Mouse (Mus musculus) MEL (cell line): ENCODE results near the gene Stx19. TPM values are rescaled to one million over a fixed set of nuclear protein-coding genes. Genes with fewer than 3 reads are reported as not detected.
A peak's percentile ranks its signal among the peaks of the same experiment; 100 is the strongest.

Experiments used
- DNase-seq: peaks from one replicate; pipeline ENCODE4 v3.0.0; 2011; ENCODE audit warnings: low read depth, low spot score
- H3K27ac ChIP-seq: 2 replicates; pipeline ENCODE4 v1.5.1; 2012; ENCODE audit warnings: low read depth, mild to moderate bottlenecking, control low read depth, low read length, moderate library complexity; ENCODE audit not compliant: control insufficient read depth
- H3K27me3 ChIP-seq, 2 experiments: fragments of 150-350 bp in 1 of 2; sonication (generic) in 1 of 2; 2 replicates each; pipeline ENCODE4 v1.6.1; 2012; ENCODE audit warnings: low read length in 2 of 2, mild to moderate bottlenecking in 2 of 2, improper control_type of control experiment in 1 of 2, moderate library complexity in 1 of 2; ENCODE audit not compliant: insufficient read depth in 2 of 2, control insufficient read depth in 1 of 2
- H3K36me3 ChIP-seq, 2 experiments: 2 replicates each; pipeline ENCODE4 v1.6.1; 2012 to 2014; ENCODE audit warnings: low read length in 2 of 2, improper control_type of control experiment in 1 of 2, inconsistent platforms in 1 of 2, mild to moderate bottlenecking in 1 of 2; ENCODE audit not compliant: insufficient read depth in 2 of 2, control insufficient read depth in 1 of 2
- H3K4me1 ChIP-seq, 2 experiments: fragments of 150-350 bp in 1 of 2; sonication (generic) in 1 of 2; 2 replicates each; pipeline ENCODE4 v1.6.1; 2012; ENCODE audit warnings: low read length in 2 of 2, improper control_type of control experiment in 1 of 2, mild to moderate bottlenecking in 1 of 2; ENCODE audit not compliant: insufficient read depth in 2 of 2, control insufficient read depth in 1 of 2
- H3K4me3 ChIP-seq, 2 experiments: fragments of 150-350 bp in 1 of 2; sonication (generic) in 1 of 2; 2 replicates each; pipeline ENCODE4 v1.5.1; 2012; ENCODE audit warnings: low read depth in 2 of 2, low read length in 2 of 2, mild to moderate bottlenecking in 2 of 2, moderate library complexity in 2 of 2, control low read depth in 1 of 2, improper control_type of control experiment in 1 of 2; ENCODE audit not compliant: control insufficient read depth in 1 of 2, insufficient read depth in 1 of 2
- H3K79me2 ChIP-seq: 2 replicates; pipeline ENCODE4 v1.6.1; 2012; ENCODE audit warnings: mild to moderate bottlenecking, low read length, moderate library complexity; ENCODE audit not compliant: control insufficient read depth, poor library complexity, insufficient read depth
- H3K9ac ChIP-seq: 2 replicates; pipeline ENCODE4 v1.6.1; 2012; ENCODE audit warnings: low read depth, mild to moderate bottlenecking, control low read depth, low read length, moderate library complexity; ENCODE audit not compliant: control insufficient read depth, poor library complexity, severe bottlenecking
- H3K9me3 ChIP-seq: fragments of 150-350 bp; sonication (generic); replicated peaks from 2 replicates; pipeline ENCODE4 v1.6.1; 2012; ENCODE audit warnings: mild to moderate bottlenecking, low read length, improper control_type of control experiment, moderate library complexity; ENCODE audit not compliant: insufficient read depth
- BHLHE40 ChIP-seq: IDR thresholded peaks from 2 replicates; pipeline ENCODE4 v1.6.1; 2012; ENCODE audit warnings: low read depth, mild to moderate bottlenecking, inconsistent platforms, low read length, improper control_type of control experiment, borderline replicate concordance
- CTCF ChIP-seq, 3 experiments: IDR thresholded peaks in 2 of 3; conservative IDR thresholded peaks in 1 of 3; 2 replicates each; pipeline ENCODE4 v1.5.1; 2011 to 2012; ENCODE audit warnings: low read length in 3 of 3, low read depth in 2 of 3, mild to moderate bottlenecking in 2 of 3, improper control_type of control experiment in 1 of 3, inconsistent platforms in 1 of 3, mixed read lengths in 1 of 3, moderate library complexity in 1 of 3; ENCODE audit not compliant: control insufficient read depth in 1 of 3, insufficient read depth in 1 of 3, poor library complexity in 1 of 3, severe bottlenecking in 1 of 3
- ELF1 ChIP-seq: IDR thresholded peaks from 2 replicates; pipeline ENCODE4 v1.6.1; 2014; ENCODE audit warnings: low read depth, mild to moderate bottlenecking, inconsistent platforms, low read length, improper control_type of control experiment, moderate library complexity
- ETS1 ChIP-seq: IDR thresholded peaks from 2 replicates; pipeline ENCODE4 v1.6.1; 2012; ENCODE audit warnings: low read depth, mild to moderate bottlenecking, inconsistent platforms, low read length, improper control_type of control experiment, moderate library complexity
- MEF2A ChIP-seq: IDR thresholded peaks from 2 replicates; pipeline ENCODE4 v1.6.1; 2014; ENCODE audit warnings: low read depth, mild to moderate bottlenecking, inconsistent platforms, low read length, improper control_type of control experiment; ENCODE audit not compliant: poor library complexity, insufficient replicate concordance, severe bottlenecking; ENCODE audit errors: extremely low read depth
- MYC ChIP-seq: IDR thresholded peaks from 2 replicates; pipeline ENCODE4 v1.6.1; 2011; ENCODE audit warnings: low read depth, mild to moderate bottlenecking, low read length, improper control_type of control experiment, moderate library complexity
- NELFE ChIP-seq: IDR thresholded peaks from 2 replicates; pipeline ENCODE4 v1.6.1; 2011; ENCODE audit warnings: low read depth, low read length, improper control_type of control experiment
- POLR2A ChIP-seq, 2 experiments: IDR thresholded peaks; 2 replicates each; pipeline ENCODE4 v1.6.1; 2011 to 2012; ENCODE audit warnings: low read length in 2 of 2, mild to moderate bottlenecking in 2 of 2, control low read depth in 1 of 2, improper control_type of control experiment in 1 of 2, low read depth in 1 of 2, moderate library complexity in 1 of 2; ENCODE audit not compliant: control insufficient read depth in 1 of 2, insufficient read depth in 1 of 2, poor library complexity in 1 of 2
- POLR2AphosphoS5 ChIP-seq: IDR thresholded peaks from 2 replicates; pipeline ENCODE4 v1.6.1; 2012; ENCODE audit warnings: low read depth, borderline replicate concordance, mild to moderate bottlenecking, inconsistent platforms, low read length, moderate library complexity, mixed read lengths
- RAD21 ChIP-seq: IDR thresholded peaks from 2 replicates; pipeline ENCODE4 v1.6.1; 2011; ENCODE audit warnings: mild to moderate bottlenecking, low read depth, low read length, improper control_type of control experiment
- RCOR1 ChIP-seq: IDR thresholded peaks from 2 replicates; pipeline ENCODE4 v1.6.1; 2012; ENCODE audit warnings: low read depth, mild to moderate bottlenecking, inconsistent platforms, low read length, improper control_type of control experiment
- SIN3A ChIP-seq: IDR thresholded peaks from 2 replicates; pipeline ENCODE4 v1.6.1; 2012; ENCODE audit warnings: low read length, improper control_type of control experiment, inconsistent platforms
- SMC3 ChIP-seq: IDR thresholded peaks from 2 replicates; pipeline ENCODE4 v1.6.1; 2011; ENCODE audit warnings: low read depth, low read length, improper control_type of control experiment
- TBP ChIP-seq: IDR thresholded peaks from 2 replicates; pipeline ENCODE4 v1.8.0; 2011; ENCODE audit warnings: low read depth, low read length, improper control_type of control experiment
- TCF12 ChIP-seq: IDR thresholded peaks from 2 replicates; pipeline ENCODE4 v1.6.1; 2014; ENCODE audit warnings: low read depth, mild to moderate bottlenecking, inconsistent platforms, low read length, improper control_type of control experiment, moderate library complexity
- USF1 ChIP-seq: IDR thresholded peaks from 2 replicates; pipeline ENCODE4 v1.6.1; 2014; ENCODE audit warnings: low read depth, mild to moderate bottlenecking, inconsistent platforms, low read length, improper control_type of control experiment, moderate library complexity
- ZC3H11A ChIP-seq: IDR thresholded peaks from 2 replicates; pipeline ENCODE4 v1.6.1; 2012; ENCODE audit warnings: low read depth, mild to moderate bottlenecking, inconsistent platforms, low read length, improper control_type of control experiment
- polyA plus RNA-seq, 2 experiments: library from polyadenylated mRNA; stranded (reverse) in 1 of 2; unstranded in 1 of 2; fragments of >175 nt in 1 of 2; fragments of >200 nt in 1 of 2; gene quantifications; 2 replicates each; pipeline versions ENCODE4 v1.2.1 to v1.2.4; 2012; ENCODE audit warnings: low replicate concordance in 2 of 2, low read depth in 1 of 2; ENCODE audit not compliant: insufficient read length in 2 of 2, insufficient read depth in 1 of 2, missing spikeins in 1 of 2
- total RNA-seq: library from RNA; depleted of rRNA; stranded (reverse); fragments of 300-350 nt; gene quantifications from 2 replicates; pipeline ENCODE4 v1.2.3, GENCODE M21; 2012

The Stx19 gene
- total and polyA plus RNA-seq, 3 experiments = 0.13 TPM; not detected in 2

DNA sequence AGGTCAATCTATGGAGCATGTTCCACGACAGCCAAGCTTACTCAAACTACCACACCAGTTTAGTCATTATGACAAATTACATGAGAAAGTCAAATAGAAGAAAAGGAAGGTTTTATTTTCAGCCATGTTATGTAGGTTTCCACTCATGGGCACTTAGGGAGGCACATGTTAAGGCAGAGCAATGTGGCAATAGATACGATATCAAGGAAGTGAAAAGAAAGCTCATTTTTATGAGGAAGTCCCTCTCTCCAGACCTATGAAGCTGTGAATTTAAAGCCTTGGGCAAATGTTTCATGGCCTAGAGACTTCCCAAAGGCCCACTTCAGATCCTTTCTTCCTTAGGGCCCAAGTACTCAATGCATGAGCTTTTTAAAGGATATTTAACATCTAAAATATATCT lies 43.0 kb downstream of the Stx19 start:
- Histone ChIP-seq H3K9ac (no peak overlapping the region), H3K9me3 (no peaks in the 10 kb centered on the region), H3K27ac (no peak overlapping the region), H3K4me1 (peaks cover 11 to 18% of the 10 kb centered on the region in 2 experiments), H3K27me3 (no peaks in the 10 kb centered on the region), H3K36me3 (peaks cover 0 to 18% of the 10 kb centered on the region in 2 experiments; a peak in 2 of 4 replicates), H3K4me3 (no peak overlapping the region), H3K79me2 (no peaks in the 10 kb centered on the region)
- 0 out of 2 replicates have a peak, but pooled peaks have one; percentile 22 for TF ChIP-seq MYC
- TF ChIP-seq USF1 = no peak
- TF ChIP-seq RAD21 = no peak
- DNase-seq = no peak

GRCm38 (mm10) chr16:62858018-62858417 lies 43.5 kb downstream of the Stx19 start:
- H3K79me2 ChIP-seq = no peaks in the 10 kb centered on the region
- no peak overlapping the region for H3K27ac ChIP-seq
- no peak overlapping the region for H3K4me3 ChIP-seq
- H3K4me1 ChIP-seq = peaks cover 11 to 18% of the 10 kb centered on the region in 2 experiments
- H3K9ac ChIP-seq = no peak overlapping the region
- no peak for DNase-seq
- H3K36me3 ChIP-seq = peaks cover 0 to 18% of the 10 kb centered on the region in 2 experiments; a peak in 2 of 4 replicates
- no peaks in the 10 kb centered on the region for H3K9me3 ChIP-seq
- no peaks in the 10 kb centered on the region for H3K27me3 ChIP-seq
- no peak for TF ChIP-seq ZC3H11A
- TF ChIP-seq CTCF (IDR thresholded peaks at IDR 0.05 in 2 of 3, conservative IDR thresholded peaks at IDR 0.05 in 1 of 3; ENCODE audit: control insufficient read depth in 1 of 3, insufficient read depth in 1 of 3, low read depth in 2 of 3, low read length in 3 of 3, poor library complexity in 1 of 3, severe bottlenecking in 1 of 3) = peak in 1 of 3 experiments; percentile 33; a peak in 3 of 6 replicates

DNA sequence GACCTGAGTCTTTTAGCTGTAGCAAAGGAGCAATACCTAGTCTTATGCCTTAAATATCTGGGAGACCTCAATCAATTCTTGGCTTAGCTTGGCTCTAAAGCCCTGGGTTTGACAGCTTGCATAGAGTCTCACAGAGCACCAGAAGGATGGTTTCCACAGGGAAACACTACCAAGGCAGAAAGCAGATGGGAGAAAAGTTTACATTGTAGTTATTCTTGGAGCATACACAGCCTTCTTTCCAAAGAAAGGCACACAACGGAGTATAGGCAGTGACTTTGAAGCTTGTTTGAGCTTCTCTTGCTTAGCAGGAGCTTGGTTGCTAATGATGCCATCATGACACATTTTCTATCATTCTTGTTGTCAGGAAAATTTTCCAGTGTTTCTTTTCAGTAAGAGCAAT lies 45.7 kb downstream of the Stx19 start:
- TF ChIP-seq TCF12 (no peak), SMC3 (no peak), ETS1 (no peak), POLR2A (IDR thresholded peaks at IDR 0.05; ENCODE audit: control insufficient read depth in 1 of 2, insufficient read depth in 1 of 2, low read depth in 1 of 2, low read length in 2 of 2, poor library complexity in 1 of 2) (no peak), RCOR1 (no peak), POLR2AphosphoS5 (no peak), CTCF (IDR thresholded peaks at IDR 0.05 in 2 of 3, conservative IDR thresholded peaks at IDR 0.05 in 1 of 3; ENCODE audit: control insufficient read depth in 1 of 3, insufficient read depth in 1 of 3, low read depth in 2 of 3, low read length in 3 of 3, poor library complexity in 1 of 3, severe bottlenecking in 1 of 3) (no peak), MEF2A (no peak), SIN3A (no peak), ZC3H11A (no peak), ELF1 (no peak), TBP (no peak), NELFE (no peak), BHLHE40 (no peak)
- TF ChIP-seq, all 39 proteins: peak for 0
- H3K27ac ChIP-seq = no peak overlapping the region

More for the DNA sequence above, 45.7 kb downstream of the Stx19 start:
- Histone ChIP-seq H3K4me1 (peaks cover 8 to 15% of the 10 kb centered on the region in 2 experiments), H3K4me3 (no peak overlapping the region), H3K36me3 (peaks cover 0 to 14% of the 10 kb centered on the region in 2 experiments; a peak in 2 of 4 replicates), H3K27me3 (no peaks in the 10 kb centered on the region), H3K9me3 (no peaks in the 10 kb centered on the region), H3K9ac (no peak overlapping the region), H3K79me2 (no peaks in the 10 kb centered on the region)
- no peak for DNase-seq
